Comparison of ENCODE assay signal across 22 mouse cellular contexts in the genomic region with DNA sequence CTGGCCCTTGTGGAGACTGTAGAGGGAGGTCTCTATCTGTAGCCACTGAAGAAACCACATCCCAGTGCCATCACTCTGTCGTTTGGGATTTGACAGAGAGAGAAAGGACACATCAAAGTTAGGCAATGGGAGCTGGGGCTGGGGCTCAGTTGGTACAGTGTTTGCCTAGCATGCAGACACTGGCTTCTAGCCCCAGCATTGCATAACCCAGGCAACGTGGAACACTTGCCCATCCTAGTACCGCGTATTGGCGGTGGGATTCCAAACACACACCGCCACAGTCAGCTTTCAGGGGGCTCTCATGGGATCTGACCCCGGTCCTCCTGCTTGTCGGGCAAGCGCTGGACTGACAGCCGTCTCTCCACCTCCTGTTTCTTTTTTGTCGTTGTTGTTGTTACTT. TPM values are rescaled to one million over a fixed set of nuclear protein-coding genes. Genes with fewer than 3 reads are reported as not detected.
A peak's percentile ranks its signal among the peaks of the same experiment; 100 is the strongest.
DNase-seq lines count a peak whose midpoint lies in the region; ATAC-seq and TF ChIP-seq lines count a peak whose summit lies in the region.
"Had no signal": no experiment of that assay in that cellular context is flagged by ENCODE, and none has a peak within 500 bp of the region (broad histone marks: within the 10 kb centered on the region; RNA-seq: fewer than 3 reads in every experiment).

No protein-coding gene starts in this region.

- H3K9ac ChIP-seq in liver, embryonic 13.5 days, result no peak overlapping the region
- H3K9ac ChIP-seq in forebrain, embryonic 14.5 days (ENCODE audit: low read length), result no peak overlapping the region
- H3K9ac ChIP-seq: embryonic facial prominence, embryonic 15.5 days; hindbrain, embryonic 15.5 days; limb, embryonic 13.5 days; stomach, embryonic 15.5 days had no signal

- H3K4me1 ChIP-seq in spleen, adult 2 months (ENCODE audit: control insufficient read depth, insufficient read depth, insufficient read length), result peaks cover 48% of the 10 kb centered on the region
- peaks cover 73% of the 10 kb centered on the region for H3K4me1 ChIP-seq in liver, embryonic 13.5 days (replicated peaks)
- H3K4me1 ChIP-seq in forebrain, embryonic 14.5 days (ENCODE audit: control insufficient read depth, insufficient read depth, low read length), result peaks cover 2% of the 10 kb centered on the region; the same call in 1 of the 2 replicates

- no peaks in the 10 kb centered on the region for H3K9me3 ChIP-seq in liver, embryonic 13.5 days (replicated peaks)
- no peaks in the 10 kb centered on the region for H3K9me3 ChIP-seq in forebrain, embryonic 14.5 days (replicated peaks; ENCODE audit: control insufficient read depth, low read length)
- H3K9me3 ChIP-seq: embryonic facial prominence, embryonic 15.5 days; heart, embryonic 10.5 days; hindbrain, embryonic 15.5 days; limb, embryonic 13.5 days; stomach, embryonic 15.5 days had no signal

- ATAC-seq in liver, embryonic 13.5 days (ENCODE audit: low read depth), result no peak
- ATAC-seq in forebrain, embryonic 14.5 days, result no peak
- no peak for ATAC-seq in erythroblast, adult 5-6 weeks (replicated peaks; ENCODE audit: low FRiP score, poor library complexity, severe bottlenecking)
- ATAC-seq: forebrain, embryonic 16.5 days had no signal

- TF ChIP-seq CTCF in spleen, adult 2 months (IDR thresholded peaks at IDR 0.05; ENCODE audit: extremely low read depth, insufficient read depth, insufficient read length, insufficient replicate concordance), result no peak

- no peak overlapping the region for H3K4me3 ChIP-seq in spleen, adult 2 months (ENCODE audit: extremely low read depth, insufficient read depth, insufficient read length)
- H3K4me3 ChIP-seq in liver, embryonic 13.5 days (replicated peaks), result no peak overlapping the region
- H3K4me3 ChIP-seq in forebrain, embryonic 14.5 days (ENCODE audit: low read depth, low read length), result no peak overlapping the region
- H3K4me3 ChIP-seq: embryonic facial prominence, embryonic 15.5 days; heart, embryonic 10.5 days; hindbrain, embryonic 15.5 days; limb, embryonic 13.5 days; stomach, embryonic 15.5 days had no signal

- H3K27ac ChIP-seq in spleen, adult 2 months (ENCODE audit: insufficient read depth, low read length), result peak overlapping the region; percentile 61
- H3K27ac ChIP-seq in liver, embryonic 13.5 days, result peak overlapping the region; percentile 66
- H3K27ac ChIP-seq in forebrain, embryonic 14.5 days (ENCODE audit: low read depth, low read length), result no peak overlapping the region
- H3K27ac ChIP-seq: embryonic facial prominence, embryonic 15.5 days; hindbrain, embryonic 15.5 days; limb, embryonic 13.5 days; stomach, embryonic 15.5 days had no signal

- no peaks in the 10 kb centered on the region for H3K27me3 ChIP-seq in spleen, adult 2 months (ENCODE audit: control insufficient read depth, insufficient read depth, low read length)
- no peaks in the 10 kb centered on the region for H3K27me3 ChIP-seq in liver, embryonic 13.5 days
- no peaks in the 10 kb centered on the region for H3K27me3 ChIP-seq in forebrain, embryonic 14.5 days (replicated peaks; ENCODE audit: control insufficient read depth, insufficient read depth, low read length)
- H3K27me3 ChIP-seq: embryonic facial prominence, embryonic 15.5 days; hindbrain, embryonic 15.5 days; limb, embryonic 13.5 days; stomach, embryonic 15.5 days had no signal

- H3K36me3 ChIP-seq in spleen, adult 2 months (ENCODE audit: control insufficient read depth, insufficient read depth, low read length), result no peaks in the 10 kb centered on the region
- peaks cover 7% of the 10 kb centered on the region for H3K36me3 ChIP-seq in liver, embryonic 13.5 days
- peaks cover 5% of the 10 kb centered on the region; the same call in 1 of the 2 replicates for H3K36me3 ChIP-seq in forebrain, embryonic 14.5 days (ENCODE audit: control insufficient read depth, insufficient read depth, low read length)
- H3K36me3 ChIP-seq: hindbrain, embryonic 15.5 days; stomach, embryonic 15.5 days had no signal

- no peak overlapping the region for H3K4me2 ChIP-seq in liver, embryonic 13.5 days
- no peak overlapping the region for H3K4me2 ChIP-seq in forebrain, embryonic 14.5 days (ENCODE audit: low read length)
- H3K4me2 ChIP-seq: embryonic facial prominence, embryonic 15.5 days; hindbrain, embryonic 15.5 days; limb, embryonic 13.5 days; stomach, embryonic 15.5 days had no signal

- DNase-seq in heart, adult 11 months, result peak; percentile 94
- no peak for DNase-seq in heart, adult 8-10 months (ENCODE audit: low spot score)
- no peak for DNase-seq in spleen, adult 2 months (ENCODE audit: low read depth in 1 of 2, low spot score in 2 of 2)
- no peak for DNase-seq in spleen, adult 12 weeks (ENCODE audit: low spot score)
- DNase-seq in liver, embryonic 13.5 days, result no peak
- no peak for DNase-seq in forebrain, embryonic 14.5 days (ENCODE audit: low spot score)
- no peak for DNase-seq in left cerebral cortex, adult 8-10 months (ENCODE audit: low spot score in 2 of 2)
- DNase-seq: cerebellum, adult 8-10 months; layer of hippocampus, postnatal 36 days had no signal

- TF ChIP-seq POLR2A in spleen, adult 2 months (IDR thresholded peaks at IDR 0.05; ENCODE audit: low read depth, low read length), result no peak

- 83% methylated on average over 11 of the region's 11 CpGs for WGBS in spleen, adult 2 months
- WGBS in liver, embryonic 13.5 days (ENCODE audit: insufficient replicate concordance), result 69% methylated on average over 11 of the region's 11 CpGs
- 81% methylated on average over 11 of the region's 11 CpGs for WGBS in forebrain, embryonic 14.5 days

RNA-seq across cellular contexts. Expression of gene Gpr146, which starts 11.0 kb away (rescaled TPM):
- 10 to 100 TPM; 43.1 to 55.6 (median 47.0) TPM for total RNA-seq in heart, adult 8-10 months (2022)
- 32.2 and 36.3 TPM in 2 replicates for polyA plus RNA-seq in spleen, adult 2 months (2012; rRNA removed)
- 18.8 and 20.2 TPM in 2 replicates for polyA plus RNA-seq in liver, embryonic 13.5 days (2015; fragmentation: Nextera tagmentation; extraction: Ambion mirVana)
- 0.85 and 0.93 TPM in 2 replicates for polyA plus RNA-seq in forebrain, embryonic 14.5 days (2014; fragmentation: Nextera tagmentation; extraction: Ambion mirVana)
- total RNA-seq in erythroblast, adult 5-6 weeks (2015; ENCODE audit: low replicate concordance), result 27.3 and 37.2 TPM in 2 replicates
- 49.4 and 58.3 TPM in 2 replicates for total RNA-seq in erythroblast, adult 5-6 weeks (2017; ENCODE audit: low replicate concordance)
- 10 to 100 TPM; 15.9 to 17.1 (median 16.4) TPM for total RNA-seq in left cerebral cortex, adult 8-10 months (2022)

RNA-seq across cellular contexts. Expression of gene Cyp2w1, which starts 14.1 kb away (rescaled TPM):
- total RNA-seq in heart, adult 8-10 months (2022), result not detected
- polyA plus RNA-seq in spleen, adult 2 months (2012; rRNA removed), result not detected in 2 replicates
- not detected in 2 replicates for polyA plus RNA-seq in liver, embryonic 13.5 days (2015; fragmentation: Nextera tagmentation; extraction: Ambion mirVana)
- not detected in 2 replicates for polyA plus RNA-seq in forebrain, embryonic 14.5 days (2014; fragmentation: Nextera tagmentation; extraction: Ambion mirVana)
- total RNA-seq in erythroblast, adult 5-6 weeks (2015; ENCODE audit: low replicate concordance), result not detected in 2 replicates
- not detected in 2 replicates for total RNA-seq in erythroblast, adult 5-6 weeks (2017; ENCODE audit: low replicate concordance)
- total RNA-seq in left cerebral cortex, adult 8-10 months (2022), result not detected
- total RNA-seq: adrenal gland, adult 18-20 months; gastrocnemius, adult 8-10 months; heart, postnatal 25 days; layer of hippocampus, postnatal 36 days; monocyte, adult 5-6 weeks had no signal
- polyA plus RNA-seq: forebrain, embryonic 16.5 days; heart, embryonic 10.5 days; hindbrain, embryonic 15.5 days; kidney, adult 2 months; neural tube, embryonic 14.5 days had no signal

RNA-seq across cellular contexts. Expression of gene Cox19, which starts 15.3 kb away (rescaled TPM):
- total RNA-seq in heart, adult 8-10 months (2022), result 100 to 1,000 TPM in 3 of 4 experiments, 10 to 100 TPM in 1; 96.9 to 114 (median 106) TPM
- 27.2 and 36.2 TPM in 2 replicates for polyA plus RNA-seq in spleen, adult 2 months (2012; rRNA removed)
- 68.5 and 72.3 TPM in 2 replicates for polyA plus RNA-seq in liver, embryonic 13.5 days (2015; fragmentation: Nextera tagmentation; extraction: Ambion mirVana)
- 127 and 155 TPM in 2 replicates for polyA plus RNA-seq in forebrain, embryonic 14.5 days (2014; fragmentation: Nextera tagmentation; extraction: Ambion mirVana)
- total RNA-seq in erythroblast, adult 5-6 weeks (2015; ENCODE audit: low replicate concordance), result 4.2 and 6.5 TPM in 2 replicates
- total RNA-seq in erythroblast, adult 5-6 weeks (2017; ENCODE audit: low replicate concordance), result 7.7 and 8.8 TPM in 2 replicates
- 10 to 100 TPM; 59.2 to 62.6 (median 61.3) TPM for total RNA-seq in left cerebral cortex, adult 8-10 months (2022)

RNA-seq across cellular contexts. Expression of gene C130050O18Rik, which starts 38.6 kb away (rescaled TPM):
- 1 to 10 TPM in 1 of 4 experiments, under 1 TPM in 3; 0.49 to 1.2 (median 0.72) TPM for total RNA-seq in heart, adult 8-10 months (2022)
- 8.1 and 11.9 TPM in 2 replicates for polyA plus RNA-seq in spleen, adult 2 months (2012; rRNA removed)
- polyA plus RNA-seq in liver, embryonic 13.5 days (2015; fragmentation: Nextera tagmentation; extraction: Ambion mirVana), result 0.89 and 1.1 TPM in 2 replicates
- polyA plus RNA-seq in forebrain, embryonic 14.5 days (2014; fragmentation: Nextera tagmentation; extraction: Ambion mirVana), result 0.18 TPM in 1 of 2 replicates, not detected in the other
- total RNA-seq in erythroblast, adult 5-6 weeks (2015; ENCODE audit: low replicate concordance), result 1.9 and 2.1 TPM in 2 replicates
- total RNA-seq in erythroblast, adult 5-6 weeks (2017; ENCODE audit: low replicate concordance), result 2.9 and 4.3 TPM in 2 replicates
- 1 to 10 TPM in 1 of 4 experiments, under 1 TPM in 3; 0.32 to 1.5 (median 0.70) TPM for total RNA-seq in left cerebral cortex, adult 8-10 months (2022)

RNA-seq across cellular contexts. Expression of gene Adap1, which starts 41.1 kb away (rescaled TPM):
- 1 to 10 TPM; 2.1 to 4.2 (median 2.9) TPM for total RNA-seq in heart, adult 8-10 months (2022)
- polyA plus RNA-seq in spleen, adult 2 months (2012; rRNA removed), result 23.2 and 29.5 TPM in 2 replicates
- 2.6 and 3.3 TPM in 2 replicates for polyA plus RNA-seq in liver, embryonic 13.5 days (2015; fragmentation: Nextera tagmentation; extraction: Ambion mirVana)
- polyA plus RNA-seq in forebrain, embryonic 14.5 days (2014; fragmentation: Nextera tagmentation; extraction: Ambion mirVana), result 12.8 and 21.6 TPM in 2 replicates
- total RNA-seq in erythroblast, adult 5-6 weeks (2015; ENCODE audit: low replicate concordance), result 8.3 and 11.9 TPM in 2 replicates
- 5.4 and 9.1 TPM in 2 replicates for total RNA-seq in erythroblast, adult 5-6 weeks (2017; ENCODE audit: low replicate concordance)
- 100 to 1,000 TPM; 207 to 227 (median 217) TPM for total RNA-seq in left cerebral cortex, adult 8-10 months (2022)

Comparison
In these comparisons a context has a peak if more than half of its experiments do, and no peak if none do; other contexts are left out.
1. RNA of gene Cox19, which starts 15.3 kb away (total RNA-seq): 96.9 to 114 TPM in heart, adult 8-10 months and 59.2 to 62.6 TPM in left cerebral cortex, adult 8-10 months; 4.2 to 8.8 TPM in erythroblast, adult 5-6 weeks; every median in the first group is over 4 times any median in the second.